Mouse (Mus musculus) heart, adult 2 months (tissue): ENCODE data around the gene Bbs7.

ENCODE experiments used
- CTCF ChIP-seq: fragments of 200-600 bp; IDR thresholded peaks from 2 replicates; pipeline ENCODE4 v1.8.1; 2022; ENCODE audit warnings: antibody characterized with exemption, mild to moderate bottlenecking, moderate library complexity
- EP300 ChIP-seq: fragments of 200-500 bp; IDR thresholded peaks from 2 replicates; pipeline ENCODE4 v1.6.1; 2011; ENCODE audit warnings: low read depth, low read length, control low read depth; ENCODE audit not compliant: insufficient read depth

DNA sequence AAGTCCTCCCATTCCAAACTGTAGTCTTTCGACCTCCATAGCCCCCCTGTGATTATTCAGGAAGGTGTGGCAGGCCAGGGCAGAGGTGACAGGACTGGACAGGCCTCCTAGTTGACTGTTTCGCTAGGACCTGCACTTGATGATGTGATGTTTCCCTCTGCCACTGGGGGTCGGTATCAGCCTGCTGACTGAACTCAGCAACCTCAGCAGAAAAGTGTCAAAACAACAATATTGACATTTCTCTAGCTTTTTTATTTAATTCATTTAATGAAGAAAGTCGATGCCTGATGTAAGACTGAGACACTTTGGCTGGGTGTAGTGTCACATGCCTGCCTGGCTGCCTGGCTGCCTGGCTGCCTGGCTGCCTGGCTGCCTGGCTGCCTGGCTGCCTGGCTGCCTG lies 22.2 kb upstream of the Bbs7 start:
- TF ChIP-seq CTCF (peak; percentile 75), EP300 (0 out of 2 replicates have a peak, but pooled peaks have one; percentile 51)
